Mouse (Mus musculus): ENCODE results near the gene Tet2. TPM values are rescaled to one million over a fixed set of nuclear protein-coding genes. Genes with fewer than 3 reads are reported as not detected.

The Tet2 gene
- polyA plus RNA-seq, 1 experiment: not detected

DNA sequence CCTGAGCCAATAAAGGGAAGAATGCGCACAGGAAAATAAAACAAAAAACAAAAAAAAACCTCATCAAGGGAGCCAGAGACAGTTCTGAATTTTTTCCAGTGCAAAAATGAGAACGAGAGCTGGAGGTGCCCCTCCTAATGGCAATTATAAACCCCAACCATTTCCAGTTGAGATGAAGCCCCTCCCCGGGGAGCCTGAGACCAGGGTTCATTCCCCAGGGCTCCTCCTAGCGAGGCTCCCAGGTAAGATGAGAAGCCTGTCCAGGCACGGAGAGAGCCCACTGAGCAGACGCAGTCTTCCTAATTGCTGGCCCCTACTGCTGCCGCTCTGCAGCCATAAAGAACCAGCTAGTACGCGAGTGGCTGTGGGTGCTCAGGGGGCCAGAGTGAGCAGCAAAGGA, 34.2 kb upstream of the Tet2 start:
- no peak overlapping the region for H3K27ac ChIP-seq (ENCODE audit: insufficient read depth, low read depth, low read length)
- WGBS: 76% methylated on average over 9 of the region's 9 CpGs
- no peak overlapping the region for H3K4me3 ChIP-seq (ENCODE audit: insufficient read depth, low read depth, low read length)
- TF ChIP-seq CTCF (IDR thresholded peaks at IDR 0.05; ENCODE audit: insufficient read depth, low read depth, low read length) (no peak), POLR2A (IDR thresholded peaks at IDR 0.05; ENCODE audit: insufficient read depth, low read depth, low read length) (no peak)
- H3K4me1 ChIP-seq (ENCODE audit: control insufficient read depth, insufficient read depth, low read length): no peaks in the 10 kb centered on the region

DNA sequence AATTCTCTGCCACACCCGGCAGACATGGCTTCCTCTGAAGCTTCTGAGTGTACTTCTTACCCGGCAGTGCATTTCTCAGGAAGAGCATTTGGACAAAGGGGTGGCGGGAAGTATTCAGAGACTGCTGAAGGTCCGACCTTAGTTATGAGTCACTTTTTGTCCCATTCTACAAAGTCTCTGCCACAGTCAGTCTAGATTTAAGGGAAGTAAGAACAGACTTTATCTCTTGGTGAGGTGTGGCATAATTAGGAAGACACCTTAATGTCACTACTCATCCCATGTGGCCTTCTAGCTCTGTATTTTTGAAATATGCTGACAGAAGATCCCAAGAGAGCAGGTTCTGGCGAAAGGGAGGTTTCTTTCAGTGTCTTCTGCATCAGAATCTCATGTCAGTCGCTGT, 30.0 kb upstream of the Tet2 start:
- no peak for TF ChIP-seq CTCF (IDR thresholded peaks at IDR 0.05; ENCODE audit: insufficient read depth, low read depth, low read length)
- TF ChIP-seq POLR2A (IDR thresholded peaks at IDR 0.05; ENCODE audit: insufficient read depth, low read depth, low read length): no peak
- 85% methylated on average over 6 of the region's 6 CpGs for WGBS

DNA sequence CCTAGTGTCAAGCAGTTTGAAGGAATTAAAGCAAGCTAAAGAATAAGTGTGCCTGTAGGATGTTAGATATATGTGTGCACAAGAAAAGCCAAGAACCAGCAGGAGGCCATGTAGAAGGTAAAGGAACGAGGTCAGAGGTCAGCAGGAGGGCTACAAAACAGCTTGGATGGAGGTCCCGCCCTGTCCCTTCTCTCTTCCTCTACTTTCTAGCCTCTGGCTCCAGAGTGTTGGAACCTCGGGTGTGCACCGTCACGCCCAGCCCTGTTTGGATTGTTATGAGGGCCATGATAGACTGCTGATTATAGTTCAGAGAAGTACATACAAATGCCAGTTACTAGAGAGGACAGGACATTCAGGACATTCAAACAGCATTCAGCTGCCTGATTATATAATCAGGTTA, 27.0 kb upstream of the Tet2 start:
- Histone ChIP-seq H3K4me3 (ENCODE audit: insufficient read depth, low read depth, low read length) (no peak overlapping the region), H3K27ac (ENCODE audit: insufficient read depth, low read depth, low read length) (no peak overlapping the region), H3K4me1 (ENCODE audit: control insufficient read depth, insufficient read depth, low read length) (no peaks in the 10 kb centered on the region)
- 92% methylated on average over 5 of the region's 5 CpGs for WGBS
- TF ChIP-seq POLR2A (IDR thresholded peaks at IDR 0.05; ENCODE audit: insufficient read depth, low read depth, low read length) (no peak), CTCF (IDR thresholded peaks at IDR 0.05; ENCODE audit: insufficient read depth, low read depth, low read length) (no peak)

More for the DNA sequence above, 30.0 kb upstream of the Tet2 start:
- Histone ChIP-seq H3K27ac (ENCODE audit: insufficient read depth, low read depth, low read length) (no peak overlapping the region), H3K4me1 (ENCODE audit: control insufficient read depth, insufficient read depth, low read length) (no peaks in the 10 kb centered on the region), H3K4me3 (ENCODE audit: insufficient read depth, low read depth, low read length) (no peak overlapping the region)

DNA sequence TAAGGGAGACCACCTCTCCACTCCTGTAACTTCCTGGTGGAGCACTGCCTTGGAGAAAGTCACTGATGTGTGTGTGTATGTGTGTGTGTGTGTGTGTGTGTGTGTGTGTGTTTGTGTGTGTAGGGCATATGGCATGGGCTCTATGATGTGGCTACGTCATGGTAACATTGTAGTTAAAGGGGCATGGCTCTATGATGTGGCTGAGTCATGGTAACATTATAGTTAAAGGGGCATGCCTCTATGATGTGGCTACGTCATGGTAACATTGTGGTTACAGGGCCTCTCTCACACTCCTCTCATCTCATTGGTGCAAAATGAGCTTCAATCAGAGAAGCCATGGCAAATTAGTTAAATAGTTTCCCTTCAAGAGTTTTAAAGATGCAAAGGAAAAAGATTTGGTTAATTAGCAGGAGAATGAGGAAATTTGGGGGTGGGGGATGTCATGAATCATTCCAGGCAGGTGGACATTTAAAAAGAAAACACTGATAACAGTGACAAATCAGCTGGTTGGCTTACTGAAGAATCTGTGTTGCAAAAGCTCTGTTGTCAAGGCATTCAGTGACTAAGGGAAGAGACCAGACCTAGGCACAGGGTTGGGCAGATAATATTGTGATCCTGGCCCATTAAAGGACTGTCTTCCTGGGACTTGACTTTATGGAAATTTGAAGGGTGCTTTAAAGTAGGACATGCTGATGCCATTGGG, 18.7 kb upstream of the Tet2 start:
- no peak overlapping the region for H3K27ac ChIP-seq (ENCODE audit: insufficient read depth, low read depth, low read length)
- 89% methylated on average over 2 of the region's 2 CpGs for WGBS
- no peak overlapping the region for H3K4me3 ChIP-seq (ENCODE audit: insufficient read depth, low read depth, low read length)
- TF ChIP-seq CTCF (IDR thresholded peaks at IDR 0.05; ENCODE audit: insufficient read depth, low read depth, low read length) (no peak), POLR2A (IDR thresholded peaks at IDR 0.05; ENCODE audit: insufficient read depth, low read depth, low read length) (no peak)
- no peaks in the 10 kb centered on the region for H3K4me1 ChIP-seq (ENCODE audit: control insufficient read depth, insufficient read depth, low read length)

DNA sequence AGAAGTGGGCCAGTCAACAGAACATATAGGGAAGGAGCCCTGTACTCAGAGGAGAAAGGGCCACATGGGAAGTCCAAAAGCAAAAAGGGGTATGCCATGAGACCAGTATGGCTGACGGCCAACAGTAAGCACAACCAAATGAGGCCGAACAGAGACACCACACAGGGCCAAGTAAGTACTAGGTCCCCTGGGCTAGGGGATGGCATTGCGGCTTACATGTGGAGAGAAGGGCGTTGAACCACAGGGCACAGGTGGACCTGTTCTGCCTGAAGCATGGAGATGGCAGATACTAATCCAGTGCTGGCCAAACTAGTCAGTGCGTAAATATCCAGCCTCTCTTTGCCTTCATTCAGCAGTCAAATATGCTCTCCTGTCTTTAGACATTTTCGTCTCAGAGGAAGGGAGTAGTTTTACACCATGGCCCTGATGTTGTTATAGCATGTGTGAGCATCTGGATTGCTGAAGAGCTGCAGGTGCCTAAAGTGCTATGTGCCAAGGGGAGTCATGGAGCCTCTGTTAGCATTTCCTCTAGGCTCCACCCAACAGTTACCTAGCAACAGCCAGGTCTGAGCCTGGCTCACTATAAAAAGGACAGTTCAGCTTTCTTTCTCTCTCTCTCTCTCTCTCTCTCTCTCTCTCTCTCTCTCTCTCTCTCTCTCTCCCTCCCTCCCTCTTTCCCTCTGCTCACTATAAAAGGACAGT, 14.6 kb upstream of the Tet2 start:
- Histone ChIP-seq H3K4me3 (ENCODE audit: insufficient read depth, low read depth, low read length) (no peak overlapping the region), H3K27ac (ENCODE audit: insufficient read depth, low read depth, low read length) (no peak overlapping the region), H3K4me1 (ENCODE audit: control insufficient read depth, insufficient read depth, low read length) (no peaks in the 10 kb centered on the region)
- 90% methylated on average over 6 of the region's 6 CpGs for WGBS
- no peak for TF ChIP-seq CTCF (IDR thresholded peaks at IDR 0.05; ENCODE audit: insufficient read depth, low read depth, low read length)
- no peak for TF ChIP-seq POLR2A (IDR thresholded peaks at IDR 0.05; ENCODE audit: insufficient read depth, low read depth, low read length)

DNA sequence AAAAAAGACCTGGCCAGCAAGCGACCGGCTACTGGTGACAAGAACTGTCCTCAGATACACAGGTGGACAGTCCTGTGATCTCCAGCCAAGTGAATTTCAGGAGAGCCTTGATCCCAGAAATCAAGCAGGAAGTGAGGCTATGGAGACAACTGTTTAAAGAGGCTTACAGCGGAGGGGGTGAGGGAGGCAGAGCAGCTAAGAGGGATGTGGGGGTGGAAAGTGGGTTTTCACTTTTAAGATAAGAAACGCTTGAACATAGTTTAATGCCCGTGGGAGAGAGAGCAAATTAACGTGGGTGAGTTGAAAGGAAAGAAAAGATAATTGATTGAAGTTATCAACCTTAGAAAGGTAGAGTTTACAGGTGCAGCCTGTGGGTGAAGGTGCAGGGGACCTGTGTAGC, 12.7 kb upstream of the Tet2 start:
- Histone ChIP-seq H3K4me1 (ENCODE audit: control insufficient read depth, insufficient read depth, low read length) (no peaks in the 10 kb centered on the region), H3K4me3 (ENCODE audit: insufficient read depth, low read depth, low read length) (no peak overlapping the region), H3K27ac (ENCODE audit: insufficient read depth, low read depth, low read length) (no peak overlapping the region)
- WGBS: 51% methylated on average over 6 of the region's 6 CpGs
- TF ChIP-seq POLR2A (IDR thresholded peaks at IDR 0.05; ENCODE audit: insufficient read depth, low read depth, low read length) (no peak), CTCF (IDR thresholded peaks at IDR 0.05; ENCODE audit: insufficient read depth, low read depth, low read length) (no peak)

DNA sequence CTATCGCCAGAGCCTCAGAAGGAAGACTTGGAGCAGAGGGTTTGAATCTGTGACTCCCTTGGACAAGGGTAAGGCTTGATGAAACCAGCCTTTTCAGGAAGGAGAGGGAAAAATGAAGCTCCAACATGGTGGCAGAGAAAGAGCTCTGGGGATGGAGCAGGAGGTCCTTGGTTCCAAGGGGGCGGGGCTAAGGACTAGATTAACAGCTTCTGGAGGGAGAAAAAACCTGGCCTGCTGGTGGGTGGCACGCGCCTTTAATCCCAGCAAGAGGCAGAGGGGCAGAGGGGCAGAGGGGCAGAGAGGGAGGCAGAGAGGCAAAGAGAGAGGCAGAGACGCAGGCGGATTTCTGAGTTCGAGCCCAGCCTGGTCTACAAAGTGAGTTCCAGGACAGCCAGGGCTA, 12.2 kb upstream of the Tet2 start:
- TF ChIP-seq POLR2A (IDR thresholded peaks at IDR 0.05; ENCODE audit: insufficient read depth, low read depth, low read length): no peak
- TF ChIP-seq CTCF (IDR thresholded peaks at IDR 0.05; ENCODE audit: insufficient read depth, low read depth, low read length): no peak
- Histone ChIP-seq H3K27ac (ENCODE audit: insufficient read depth, low read depth, low read length) (no peak overlapping the region), H3K4me3 (ENCODE audit: insufficient read depth, low read depth, low read length) (no peak overlapping the region), H3K4me1 (ENCODE audit: control insufficient read depth, insufficient read depth, low read length) (no peaks in the 10 kb centered on the region)
- WGBS: 81% methylated on average over 7 of the region's 7 CpGs

DNA sequence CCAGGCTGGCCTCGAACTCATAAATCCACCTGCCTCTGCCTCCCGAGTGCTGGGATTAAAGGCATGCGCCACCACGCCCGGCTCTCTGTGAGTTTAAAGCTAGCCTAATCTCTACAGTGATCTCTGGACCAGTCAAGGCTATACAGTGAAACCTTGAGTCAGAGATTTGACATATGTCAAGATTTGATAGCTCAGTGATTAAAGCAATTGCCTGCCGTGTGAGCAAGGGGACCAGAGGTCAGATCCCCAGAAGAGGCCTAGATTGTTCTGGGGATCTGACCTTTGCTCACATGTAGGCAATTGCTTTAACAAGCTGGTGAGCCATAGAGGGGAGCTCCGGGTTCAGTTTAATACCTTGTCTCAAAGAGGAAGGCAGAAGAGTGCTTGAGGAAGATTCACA, 10.4 kb upstream of the Tet2 start:
- WGBS: 91% methylated on average over 7 of the region's 7 CpGs
- TF ChIP-seq CTCF (IDR thresholded peaks at IDR 0.05; ENCODE audit: insufficient read depth, low read depth, low read length) (no peak), POLR2A (IDR thresholded peaks at IDR 0.05; ENCODE audit: insufficient read depth, low read depth, low read length) (no peak)
- H3K27ac ChIP-seq (ENCODE audit: insufficient read depth, low read depth, low read length): no peak overlapping the region
- no peak overlapping the region for H3K4me3 ChIP-seq (ENCODE audit: insufficient read depth, low read depth, low read length)
- no peaks in the 10 kb centered on the region for H3K4me1 ChIP-seq (ENCODE audit: control insufficient read depth, insufficient read depth, low read length)

DNA sequence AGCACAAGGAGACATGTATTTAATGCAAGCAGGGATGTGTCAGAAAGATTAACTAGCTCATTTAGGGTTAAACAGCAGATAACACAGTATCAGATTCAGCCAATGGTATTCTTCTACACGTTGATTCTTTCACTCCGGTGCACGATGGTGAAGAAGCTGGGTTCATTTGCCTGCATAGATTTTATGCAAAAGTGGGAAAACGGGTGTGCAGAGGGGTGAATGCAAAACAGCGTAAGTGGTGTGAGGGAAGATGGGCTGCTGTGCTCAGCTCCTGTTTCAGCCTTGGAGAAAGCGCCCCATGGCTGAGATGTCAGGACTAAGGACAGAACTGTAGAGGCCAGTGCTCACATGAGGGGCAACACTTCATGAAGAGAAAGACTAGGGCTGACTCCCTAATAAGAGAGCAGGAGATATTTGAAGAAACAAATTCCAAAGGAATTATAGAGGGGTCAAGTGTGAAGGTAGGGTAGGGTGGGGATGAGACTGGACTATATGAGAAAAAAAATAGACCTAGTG, 9.7 kb upstream of the Tet2 start:
- TF ChIP-seq POLR2A (IDR thresholded peaks at IDR 0.05; ENCODE audit: insufficient read depth, low read depth, low read length) (no peak), CTCF (IDR thresholded peaks at IDR 0.05; ENCODE audit: insufficient read depth, low read depth, low read length) (no peak)
- WGBS: 85% methylated on average over 6 of the region's 6 CpGs
- no peak overlapping the region for H3K4me3 ChIP-seq (ENCODE audit: insufficient read depth, low read depth, low read length)
- H3K27ac ChIP-seq (ENCODE audit: insufficient read depth, low read depth, low read length): no peak overlapping the region
- no peaks in the 10 kb centered on the region for H3K4me1 ChIP-seq (ENCODE audit: control insufficient read depth, insufficient read depth, low read length)
